ENCODE assay signal across 11 mouse cellular contexts in genomic region chrX:42018030-42018429, GRCm38 (mm10). TPM values are rescaled to one million over a fixed set of nuclear protein-coding genes. Genes with fewer than 3 reads are reported as not detected.
DNase-seq lines count a peak whose midpoint lies in the region; ATAC-seq and TF ChIP-seq lines count a peak whose summit lies in the region.
"Had no signal": no experiment of that assay in that cellular context is flagged by ENCODE, and none has a peak within 500 bp of the region (broad histone marks: within the 10 kb centered on the region; RNA-seq: fewer than 3 reads in every experiment).

No protein-coding gene starts in this region.

- intact Hi-C loops in left cerebral cortex, postnatal 14 days (cut with DNase I) = no loop called here

- H3K4me3 ChIP-seq in liver, adult 2 months (ENCODE audit: insufficient read depth, low read depth, low read length) = no peak overlapping the region
- no peak overlapping the region for H3K4me3 ChIP-seq in G1E (ENCODE audit: low read depth, low read length)
- no peak overlapping the region for H3K4me3 ChIP-seq in liver, embryonic 16.5 days (ENCODE audit: low read depth, low read length)

- no peak overlapping the region for H3K9ac ChIP-seq in liver, adult 2 months (ENCODE audit: low read depth, low read length)
- no peak overlapping the region for H3K9ac ChIP-seq in liver, embryonic 16.5 days (ENCODE audit: low read depth, low read length)

- WGBS in liver, adult 2 months = 9% methylated on average over 1 of the region's 1 CpGs
- WGBS in liver, embryonic 16.5 days (ENCODE audit: insufficient replicate concordance) = 18% methylated on average over 1 of the region's 1 CpGs

- H3K27ac ChIP-seq in liver, adult 2 months (replicated peaks; ENCODE audit: insufficient read depth, low read depth, low read length) = no peak overlapping the region
- peak overlapping the region; percentile 9 for H3K27ac ChIP-seq in liver, embryonic 16.5 days (ENCODE audit: low read length)

- ATAC-seq in G1E (ENCODE audit: extremely low read depth, insufficient number of reproducible peaks, low FRiP score, poor library complexity, severe bottlenecking) = peak; percentile 40; the same call in 1 of the 2 replicates
- ATAC-seq in liver, embryonic 16.5 days (ENCODE audit: low read depth) = no peak

- no peaks in the 10 kb centered on the region for H3K9me3 ChIP-seq in G1E (replicated peaks)
- H3K9me3 ChIP-seq in liver, embryonic 16.5 days (replicated peaks; ENCODE audit: control insufficient read depth, low read length) = no peaks in the 10 kb centered on the region

- H3K27me3 ChIP-seq in liver, adult 2 months (ENCODE audit: control insufficient read depth, insufficient read depth, low read length) = no peaks in the 10 kb centered on the region
- H3K27me3 ChIP-seq in G1E (ENCODE audit: insufficient read depth, low read length) = no peaks in the 10 kb centered on the region
- H3K27me3 ChIP-seq in liver, embryonic 16.5 days (ENCODE audit: control insufficient read depth, insufficient read depth, low read depth, low read length) = no peaks in the 10 kb centered on the region

- TF ChIP-seq CTCF in liver, adult 2 months (IDR thresholded peaks at IDR 0.05; ENCODE audit: low read depth, low read length) = 0 out of 2 replicates have a peak, but pooled peaks have one; percentile 15
- TF ChIP-seq CTCF in G1E (IDR thresholded peaks at IDR 0.05; ENCODE audit: low read depth, low read length) = no peak
- no peak for TF ChIP-seq CTCF in brain, embryonic 14.5 days (IDR thresholded peaks at IDR 0.05; ENCODE audit: borderline replicate concordance, extremely low read depth, insufficient read depth, insufficient read length)

- no peaks in the 10 kb centered on the region for H3K36me3 ChIP-seq in liver, adult 2 months (ENCODE audit: control insufficient read depth, insufficient read depth, low read length)
- H3K36me3 ChIP-seq in G1E (replicated peaks) = no peaks in the 10 kb centered on the region
- no peaks in the 10 kb centered on the region for H3K36me3 ChIP-seq in liver, embryonic 16.5 days (ENCODE audit: control insufficient read depth, insufficient read depth)

- TF ChIP-seq POLR2A in liver, adult 2 months (IDR thresholded peaks at IDR 0.05; ENCODE audit: extremely low read depth, insufficient read depth, low read length) = no peak
- TF ChIP-seq POLR2A in brain, embryonic 14.5 days (IDR thresholded peaks at IDR 0.05; ENCODE audit: borderline replicate concordance, extremely low read depth, insufficient read depth, insufficient read length, poor library complexity, severe bottlenecking) = no peak

- H3K79me2 ChIP-seq in liver, adult 2 months (ENCODE audit: control insufficient read depth, insufficient read depth, low read length) = no peaks in the 10 kb centered on the region

- peak; percentile 56 for DNase-seq in liver, adult 2 months (ENCODE audit: extremely low read depth, low read depth, low spot score)
- DNase-seq in liver = no peak
- DNase-seq in G1E (ENCODE audit: low spot score) = peak; percentile 3
- peak; percentile 26 for DNase-seq in brain, embryonic 14.5 days (ENCODE audit: low read depth)
- DNase-seq in left cerebral cortex, postnatal 14 days (ENCODE audit: low spot score in 2 of 2) = no peak
- DNase-seq in layer of hippocampus, adult 9-11 months = no peak
- DNase-seq: gastrocnemius, postnatal 10 days; heart, postnatal 14 days; kidney, adult 8-10 months had no signal

- H3K4me2 ChIP-seq in liver, embryonic 16.5 days (ENCODE audit: low read depth, low read length) = no peak overlapping the region
- H3K4me2 ChIP-seq: midbrain, embryonic 11.5 days had no signal

- H3K4me1 ChIP-seq in liver, adult 2 months (ENCODE audit: control insufficient read depth, insufficient read depth, low read length) = peaks cover 3% of the 10 kb centered on the region; the same call in 1 of the 2 replicates
- peaks cover 68% of the 10 kb centered on the region for H3K4me1 ChIP-seq in G1E (ENCODE audit: insufficient read depth, low read depth, low read length)
- H3K4me1 ChIP-seq in liver, embryonic 16.5 days (ENCODE audit: control insufficient read depth, low read depth, low read length) = peaks cover 44% of the 10 kb centered on the region

RNA-seq across cellular contexts. Expression of gene Xiap, which starts 41.4 kb away (rescaled TPM):
- 66.8 and 86.8 TPM in 2 replicates for total RNA-seq in liver, adult 2 months (2014; rRNA removed)
- polyA plus RNA-seq in liver, adult 2 months (2012; rRNA removed) = 7.6 and 9.5 TPM in 2 replicates
- total RNA-seq in G1E (2014; fragmentation: Nextera tagmentation) (65.0 and 70.0 TPM in 2 replicates), G1E (2017) (36.2 and 46.9 TPM in 2 replicates)
- polyA plus RNA-seq in G1E (2012) = 66.9 and 72.5 TPM in 2 replicates
- polyA plus RNA-seq in brain, embryonic 14.5 days (2012; rRNA removed) = 27.8 and 32.2 TPM in 2 replicates
- 6.8 and 6.9 TPM in 2 replicates for polyA plus RNA-seq in liver, embryonic 16.5 days (2015; fragmentation: Nextera tagmentation; extraction: Ambion mirVana)
- 10 to 100 TPM; 47.9 to 50.3 TPM for total RNA-seq in left cerebral cortex, postnatal 14 days (2021)

Comparison
In these comparisons a context has a peak if more than half of its experiments do, and no peak if none do; other contexts are left out.
1. DNase-seq: peak in liver, adult 2 months (single experiment), G1E (single experiment) and brain, embryonic 14.5 days (single experiment); none in liver (single experiment), left cerebral cortex, postnatal 14 days (0 of 2) and layer of hippocampus, adult 9-11 months (single experiment).